Mouse (Mus musculus) lung, postnatal 4 days (tissue): ENCODE measurements around the gene Tas2r120.
"Not testable (repeated sequence)": the region's sequence is repeated elsewhere in the genome, so short reads cannot be mapped to it uniquely, and the experiment has no call there.

ENCODE experiments used
- DNase-seq, 2 experiments: peaks; one replicate each; pipeline ENCODE4 v3.0.0; 2021

Tas2r120 gene

DNA sequence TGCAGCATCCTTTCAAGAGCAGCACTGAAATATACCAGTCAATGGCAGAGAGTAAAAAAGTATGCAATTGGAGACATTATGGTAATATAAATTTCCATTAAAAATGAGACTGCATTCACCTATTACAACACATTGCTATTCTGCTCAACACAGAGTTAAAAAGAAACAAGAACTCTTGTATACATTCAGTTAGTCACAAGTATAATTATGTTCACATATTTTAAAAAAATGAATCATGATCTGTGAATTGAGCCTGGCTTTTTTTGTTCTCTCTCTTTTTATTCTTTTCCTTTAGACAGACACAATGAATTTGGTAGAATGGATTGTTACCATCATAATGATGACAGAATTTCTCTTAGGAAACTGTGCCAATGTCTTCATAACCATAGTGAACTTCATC lies at the start of gene Tas2r120:
Tas2r120 (plus strand) TSS at position 301 of the 400 bp plus-strand sequence.
- no peak for DNase-seq

GRCm38 (mm10) chr6:132649399-132649798 lies 7.4 kb upstream of the Tas2r120 start:
- no peak for DNase-seq

DNA sequence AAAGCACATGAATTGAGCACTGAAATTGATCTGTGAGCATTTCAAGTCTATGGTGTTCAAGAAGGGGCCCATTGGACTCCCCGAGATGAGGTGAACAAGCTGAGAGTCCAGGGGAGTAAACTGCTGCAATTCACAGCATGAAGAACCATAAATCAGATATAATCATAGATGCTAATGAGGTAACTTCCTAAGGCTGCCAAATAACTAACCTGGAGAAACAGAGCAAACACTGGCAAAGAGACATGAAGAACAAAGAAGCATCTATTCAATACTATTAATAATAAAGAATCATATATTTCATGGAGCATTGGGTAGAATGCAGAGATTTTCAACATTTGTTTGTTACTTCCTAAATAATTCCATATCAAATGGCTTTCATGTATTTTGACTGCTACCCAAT lies 5.3 kb upstream of the Tas2r120 start, which contains the start of gene A630073D07Rik:
A630073D07Rik (minus strand) TSS at position 101 of the 400 bp plus-strand sequence.
- no peak for DNase-seq

DNA sequence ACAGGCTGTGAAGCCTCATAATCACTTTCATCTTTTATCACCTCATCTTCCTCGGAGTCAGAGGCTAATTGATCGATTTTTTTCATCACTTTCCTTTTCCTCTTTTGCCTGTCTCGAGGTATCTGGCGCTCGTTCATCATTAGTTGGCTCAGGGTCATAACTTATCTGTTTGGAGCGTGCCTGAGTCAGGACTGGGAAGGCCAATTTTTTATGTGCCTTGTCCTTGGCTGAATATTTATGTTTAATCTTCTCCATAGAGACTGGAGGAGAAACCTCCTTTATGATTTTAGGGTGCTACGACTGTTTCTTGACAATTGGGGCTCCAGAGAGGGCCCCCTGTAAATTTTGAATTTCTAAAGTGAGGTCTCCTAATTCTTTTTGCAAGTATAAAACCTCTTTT lies 34.8 kb downstream of the Tas2r120 start:
- not testable (repeated sequence) for DNase-seq

- no peak for DNase-seq
Observed at GRCm38 (mm10) chr6:132700907-132701306, 44.2 kb downstream of the Tas2r120 start, which contains the start of gene Tas2r121. Tas2r121 (minus strand) TSS chr6:132701007.
